Mouse (Mus musculus) neutrophil, adult 5-6 weeks (primary cell): ENCODE measurements around the gene Gm20518. TPM values are rescaled to one million over a fixed set of nuclear protein-coding genes. Genes with fewer than 3 reads are reported as not detected.

Experiments
- ATAC-seq: fragments of 151-379, 151-347 bp; 2 replicates; pipeline ENCODE4 v1.8.0; 2017; ENCODE audit warnings: mild to moderate bottlenecking, moderate TSS enrichment; ENCODE audit not compliant: insufficient number of reproducible peaks, poor library complexity, low FRiP score, severe bottlenecking; ENCODE audit errors: extremely low read depth
- total RNA-seq: library from RNA; stranded (forward); fragments of 200-1000 nt; gene quantifications from 2 replicates; pipeline ENCODE4 v1.2.3, GENCODE M21; 2017

Gm20518 gene
- total RNA-seq, 1 experiment from 2014 or later: 2.8 TPM

DNA sequence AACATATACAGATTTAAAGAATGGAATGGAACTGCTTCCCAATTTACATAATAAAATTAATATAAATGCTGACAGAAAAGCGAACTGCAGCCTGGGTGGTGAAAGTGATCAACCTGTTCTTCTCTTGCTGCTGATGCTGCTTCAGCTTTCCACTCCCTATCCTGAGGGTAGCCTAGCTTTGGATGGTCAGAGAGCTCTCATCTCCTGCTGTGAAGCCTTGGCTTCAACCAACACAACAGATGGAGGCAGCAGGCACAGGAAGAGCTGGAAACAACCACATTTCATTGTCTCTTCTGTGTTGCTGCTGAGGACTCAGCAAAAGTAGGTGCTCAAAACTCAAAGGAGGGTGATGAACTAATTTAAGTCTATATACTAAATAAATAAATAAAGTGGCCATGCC is 39.6 kb downstream of the Gm20518 start:
- ATAC-seq: no peak

DNA sequence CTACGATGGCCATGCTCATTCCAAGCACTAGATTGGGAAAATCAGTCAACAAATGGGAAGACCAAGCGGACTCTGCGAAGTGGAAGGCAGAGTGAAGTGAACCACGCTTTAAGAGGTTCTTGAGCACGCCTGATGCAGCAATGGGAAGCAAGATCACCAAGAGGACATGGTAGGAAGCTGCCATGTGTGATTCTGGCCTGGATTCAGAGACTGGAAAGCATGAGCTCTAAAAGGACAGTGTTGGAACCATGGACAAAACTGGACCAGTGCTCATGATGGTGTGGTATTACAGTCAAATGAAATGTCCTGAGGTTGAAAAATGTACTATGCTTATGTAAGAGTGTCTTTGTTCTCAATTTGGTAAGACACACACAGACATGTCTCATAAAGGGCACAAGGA is 40.1 kb downstream of the Gm20518 start:
- no peak for ATAC-seq

DNA sequence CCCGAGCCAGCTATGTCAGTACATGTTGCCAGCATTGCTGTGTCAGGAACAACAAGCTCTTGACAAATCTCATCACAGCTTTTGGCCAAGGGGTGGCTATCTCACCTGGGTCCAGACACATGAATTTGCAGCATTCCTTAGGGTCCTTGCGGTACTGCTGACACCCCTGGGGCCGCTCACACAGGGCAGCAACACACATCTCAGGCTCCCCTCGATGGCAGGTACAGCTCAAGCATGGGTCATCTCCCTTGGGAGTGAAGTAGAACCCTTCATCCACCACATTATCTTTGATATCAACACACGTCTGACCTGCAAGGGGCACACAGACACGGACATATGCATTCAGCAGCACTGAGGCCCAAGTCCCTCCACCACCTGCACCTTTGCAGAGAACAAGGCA is 42.0 kb downstream of the Gm20518 start:
- no peak for ATAC-seq

DNA sequence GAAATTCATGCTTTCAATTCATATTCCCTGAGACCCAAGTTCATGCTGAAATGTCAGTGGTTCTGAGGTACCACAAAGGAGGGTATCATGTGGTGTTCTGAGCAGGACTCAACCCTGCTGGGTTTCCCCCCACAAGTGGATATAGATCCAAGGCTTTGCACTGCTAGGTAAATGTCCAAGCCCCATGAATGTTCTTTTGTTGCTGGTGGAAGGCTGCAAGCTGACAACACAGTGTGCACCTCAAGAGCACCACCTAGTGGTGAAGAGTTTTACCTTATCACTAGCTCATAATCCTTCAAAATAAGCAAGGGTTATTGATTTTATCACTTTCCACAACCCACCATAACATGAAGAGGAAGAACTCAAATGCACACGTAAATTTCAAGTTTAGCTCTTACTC is 42.5 kb downstream of the Gm20518 start:
- no peak for ATAC-seq

DNA sequence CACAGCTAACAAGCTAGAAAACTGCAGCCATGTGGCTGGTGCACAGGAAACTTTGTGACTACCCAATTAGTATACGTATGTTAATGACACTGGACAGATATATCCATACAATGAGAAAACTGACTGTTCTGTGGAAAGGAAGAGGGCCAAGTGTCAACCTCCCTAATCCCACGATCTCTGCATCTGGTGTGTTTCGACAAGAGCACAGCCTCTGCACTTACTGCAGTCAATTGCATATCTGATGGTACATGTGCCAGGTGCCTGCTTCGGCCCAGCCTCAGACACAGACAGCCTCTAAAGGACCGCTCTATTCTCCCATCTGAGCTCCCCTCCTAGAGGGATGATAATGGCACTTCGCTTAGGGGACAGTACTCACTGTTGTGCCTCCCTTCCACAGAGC is 43.0 kb downstream of the Gm20518 start:
- ATAC-seq: no peak

DNA sequence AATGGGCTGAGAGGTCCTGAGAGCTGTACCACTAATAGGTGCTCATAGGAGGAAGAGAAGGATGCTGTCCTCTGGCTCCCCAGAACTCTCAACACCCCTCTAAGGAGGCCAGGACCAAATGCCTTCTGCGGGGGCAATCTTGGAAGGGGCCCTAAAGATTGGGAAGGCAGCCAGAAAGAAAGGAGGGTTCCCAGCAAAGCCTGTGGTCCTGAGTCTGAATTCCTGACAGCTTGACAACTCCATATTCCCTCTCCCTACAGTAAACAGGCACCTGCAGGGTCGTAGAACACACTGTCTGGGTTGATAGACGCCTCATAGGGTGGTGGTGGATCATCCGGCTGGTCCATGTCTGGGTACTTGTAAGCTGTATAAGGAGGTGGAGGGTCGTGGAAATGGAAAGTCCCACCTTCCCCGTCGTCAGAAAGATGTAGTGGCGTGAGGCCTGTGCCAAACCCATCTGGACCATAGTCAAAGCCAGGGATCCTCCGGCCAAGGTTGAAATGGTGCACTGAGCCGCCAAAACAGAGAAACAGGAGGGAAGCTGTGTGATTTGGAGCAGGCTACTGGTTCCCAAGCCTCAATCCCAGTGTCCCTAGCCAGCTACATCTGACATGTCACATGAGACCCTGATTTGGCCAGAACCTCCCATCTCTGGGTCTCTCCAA is 47.6 kb downstream of the Gm20518 start:
- no peak for ATAC-seq

DNA sequence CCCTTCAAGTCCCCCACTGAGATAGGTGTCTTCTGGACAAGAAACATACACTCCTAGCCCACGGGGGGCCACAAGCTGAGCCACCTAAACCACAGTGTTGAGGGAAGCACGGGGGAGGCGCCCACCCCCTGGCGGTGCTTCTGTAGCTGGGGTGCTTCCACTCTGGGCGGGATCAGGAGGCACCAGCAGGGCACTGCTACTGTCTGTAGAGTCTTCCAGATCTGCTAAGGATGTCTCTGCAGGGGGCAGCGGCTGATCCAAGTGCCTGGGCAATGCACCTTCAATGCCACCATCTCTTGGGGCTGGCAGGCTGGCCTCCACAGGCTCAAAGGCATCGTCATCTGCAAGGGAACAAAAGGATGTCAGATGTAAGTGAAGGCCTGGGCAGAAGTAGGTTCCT is 49.0 kb downstream of the Gm20518 start:
- ATAC-seq: no peak

DNA sequence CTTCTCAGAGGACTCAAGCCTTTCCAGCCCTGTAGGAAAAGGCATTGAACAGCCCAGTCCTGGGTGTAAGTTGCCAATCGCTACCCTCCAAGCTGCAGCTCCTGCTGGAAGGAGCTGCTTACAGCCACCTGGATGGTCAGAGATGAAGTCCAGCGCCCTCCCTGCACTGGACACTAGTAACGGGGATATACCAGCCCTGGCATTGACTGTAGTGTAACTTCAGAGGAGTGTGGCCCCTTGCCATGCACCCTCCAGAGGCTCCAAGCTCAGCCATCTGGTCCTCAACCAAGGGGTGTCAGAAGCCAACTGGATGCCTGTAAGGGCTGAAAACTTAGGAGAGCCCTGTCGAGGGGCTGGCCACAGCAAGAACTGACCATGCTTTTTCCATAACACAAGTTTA is 51.5 kb downstream of the Gm20518 start:
- no peak for ATAC-seq

DNA sequence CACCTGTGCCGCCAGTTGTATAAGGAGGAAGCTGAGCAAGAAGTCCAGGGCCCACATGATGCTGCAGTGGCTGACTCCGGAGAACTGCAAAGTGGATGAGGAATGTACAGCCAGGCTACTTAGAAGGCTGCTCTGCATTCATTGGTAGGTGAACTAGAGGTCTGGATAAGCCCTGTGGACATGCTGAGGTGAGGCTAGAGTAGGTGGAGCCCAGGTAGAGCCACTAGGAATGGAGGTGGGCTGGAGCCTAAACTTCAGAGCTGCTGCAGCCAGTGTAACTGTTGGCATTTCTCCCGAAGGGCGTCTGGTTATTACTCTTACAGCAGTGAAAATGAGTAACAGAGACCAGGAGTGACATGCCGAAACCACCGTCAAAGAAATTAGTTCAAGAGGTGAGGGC is 53.4 kb downstream of the Gm20518 start, which contains the start of gene Car15:
TSS of gene Car15 (minus strand) at position 314 of the 400 bp plus-strand sequence.
- no peak for ATAC-seq

DNA sequence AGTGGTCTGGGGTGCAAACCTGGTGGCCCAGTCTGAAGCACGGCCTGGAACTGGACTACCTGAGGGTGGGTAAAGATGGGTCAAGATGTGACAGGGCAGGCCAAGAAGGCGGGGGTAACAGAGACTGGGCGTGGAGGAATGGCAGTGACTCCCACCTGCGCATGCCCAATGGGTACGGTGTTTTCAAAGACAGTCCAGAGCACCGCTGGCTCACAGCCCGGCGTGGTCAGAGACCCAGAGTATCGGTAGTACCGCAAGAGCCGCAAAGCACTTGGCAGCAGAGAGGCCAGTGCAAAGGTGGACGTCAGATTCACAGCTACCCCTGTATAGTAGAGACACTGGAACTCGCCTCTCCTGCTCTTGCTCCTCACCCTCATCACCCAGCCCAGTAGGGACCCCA is 56.0 kb downstream of the Gm20518 start:
- ATAC-seq: no peak

DNA sequence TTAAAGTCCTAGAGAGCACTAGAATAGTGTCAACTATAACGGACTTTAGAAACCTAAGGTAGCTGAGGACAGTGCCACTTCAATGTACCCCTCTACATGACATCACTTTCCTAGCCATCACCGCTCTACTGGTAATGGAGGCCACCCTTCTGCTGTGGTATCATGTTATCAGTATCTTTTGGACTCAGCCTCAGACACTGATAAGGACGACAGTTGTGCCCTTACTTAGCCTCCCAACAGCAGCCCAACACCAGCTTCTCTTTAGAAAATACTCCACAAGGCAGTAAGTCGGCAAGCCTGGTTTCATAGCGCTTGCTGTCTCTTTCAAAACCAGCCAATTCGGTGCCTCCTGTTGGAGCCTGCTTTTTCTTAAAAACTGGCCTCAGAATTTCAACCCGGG is 56.9 kb downstream of the Gm20518 start:
- no peak for ATAC-seq

DNA sequence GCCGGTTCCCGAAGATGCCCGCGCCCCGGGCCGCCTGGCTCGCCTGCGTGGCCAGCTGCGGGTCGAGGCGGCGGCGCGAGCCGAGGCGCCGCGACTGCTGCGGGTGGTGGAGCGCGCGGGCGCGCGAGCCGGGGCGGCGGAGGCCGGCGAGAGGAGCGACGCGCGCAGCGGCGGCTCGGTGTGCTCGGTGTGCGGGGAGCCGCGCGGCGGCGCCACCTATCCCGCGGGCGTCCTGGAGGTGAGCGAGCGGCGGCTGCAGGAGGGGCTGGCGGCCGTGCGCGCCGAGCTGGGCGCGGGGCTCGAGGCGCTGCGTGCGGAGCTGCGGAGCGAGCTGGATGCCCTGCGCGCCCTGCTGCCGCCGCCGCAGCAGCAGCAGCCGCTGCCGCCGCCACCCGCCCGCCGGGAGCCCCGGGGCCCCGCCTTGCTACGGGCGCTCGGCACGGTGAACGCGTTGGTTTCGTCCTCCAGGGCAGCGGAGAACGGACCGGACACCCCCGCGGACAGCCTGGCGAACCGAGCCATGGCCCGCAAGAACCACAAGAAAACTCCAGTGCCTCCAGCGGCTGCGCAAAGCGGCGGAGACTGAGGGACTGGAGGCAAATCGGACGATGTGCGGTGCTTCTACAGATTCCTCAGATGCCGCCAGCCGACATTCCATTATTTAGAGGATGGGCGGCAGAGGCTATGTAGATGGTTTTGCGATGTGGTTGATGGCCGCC is 57.6 kb downstream of the Gm20518 start:
- no peak for ATAC-seq

DNA sequence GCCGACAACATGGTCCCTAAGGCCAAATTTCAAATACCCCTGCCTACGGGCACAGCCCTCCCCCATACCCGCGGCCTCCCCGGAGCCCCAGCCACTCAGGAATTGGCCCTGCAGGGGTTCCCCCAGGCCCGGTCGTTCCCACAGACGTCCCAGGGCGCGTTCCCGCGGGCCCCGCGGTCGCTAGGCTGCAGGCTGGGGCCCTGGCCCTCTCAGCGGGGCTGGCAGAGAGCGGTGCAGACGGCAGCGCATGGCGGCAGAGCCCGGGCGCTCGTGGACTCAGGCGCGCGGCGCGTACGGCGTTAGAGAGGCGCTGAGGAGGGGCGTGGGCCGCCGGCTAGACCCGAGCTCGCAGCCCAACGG is 58.2 kb downstream of the Gm20518 start:
- ATAC-seq: no peak

DNA sequence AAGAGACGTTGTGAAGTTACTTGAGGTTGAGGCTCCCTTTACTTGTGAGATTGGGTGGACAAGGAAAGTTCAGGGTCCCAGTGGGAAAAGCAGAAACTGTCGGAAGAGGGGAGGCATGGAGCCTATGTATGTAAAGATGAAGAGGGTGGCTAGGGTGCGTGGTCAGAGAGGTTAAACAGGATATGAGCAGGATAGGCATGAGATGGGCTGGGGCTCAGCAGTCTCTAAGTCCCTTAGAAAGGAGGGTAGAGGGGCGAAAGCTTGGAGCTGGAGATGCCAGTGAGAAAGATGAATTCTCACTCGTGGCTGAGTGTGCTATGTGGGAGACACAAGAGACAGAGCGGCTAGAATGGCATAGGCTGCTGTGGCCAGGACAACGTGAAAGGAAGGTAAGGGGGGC is 58.6 kb downstream of the Gm20518 start, which contains the start of gene B830017H08Rik:
TSS of gene B830017H08Rik (plus strand) at position 301 of the 400 bp plus-strand sequence.
- ATAC-seq: no peak

DNA sequence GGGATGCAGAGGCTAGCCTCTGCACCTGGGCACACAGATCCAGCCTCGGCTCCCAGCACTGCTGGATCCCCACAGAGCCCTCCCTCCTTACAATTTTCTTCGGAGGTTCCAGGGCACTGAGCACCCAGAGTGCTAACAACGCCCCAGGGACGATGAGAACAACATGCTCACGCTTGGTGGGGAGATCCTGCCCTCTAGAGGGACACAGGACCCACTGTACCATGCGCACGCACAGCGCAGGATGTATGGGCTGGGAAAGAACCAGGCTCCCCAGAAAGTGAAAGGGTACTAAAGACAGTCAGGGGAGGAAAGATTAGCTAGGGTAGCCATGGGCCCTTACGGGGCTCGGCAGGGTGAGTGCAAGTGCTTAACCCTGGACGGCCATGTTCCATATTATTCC is 59.7 kb downstream of the Gm20518 start:
- ATAC-seq: no peak

DNA sequence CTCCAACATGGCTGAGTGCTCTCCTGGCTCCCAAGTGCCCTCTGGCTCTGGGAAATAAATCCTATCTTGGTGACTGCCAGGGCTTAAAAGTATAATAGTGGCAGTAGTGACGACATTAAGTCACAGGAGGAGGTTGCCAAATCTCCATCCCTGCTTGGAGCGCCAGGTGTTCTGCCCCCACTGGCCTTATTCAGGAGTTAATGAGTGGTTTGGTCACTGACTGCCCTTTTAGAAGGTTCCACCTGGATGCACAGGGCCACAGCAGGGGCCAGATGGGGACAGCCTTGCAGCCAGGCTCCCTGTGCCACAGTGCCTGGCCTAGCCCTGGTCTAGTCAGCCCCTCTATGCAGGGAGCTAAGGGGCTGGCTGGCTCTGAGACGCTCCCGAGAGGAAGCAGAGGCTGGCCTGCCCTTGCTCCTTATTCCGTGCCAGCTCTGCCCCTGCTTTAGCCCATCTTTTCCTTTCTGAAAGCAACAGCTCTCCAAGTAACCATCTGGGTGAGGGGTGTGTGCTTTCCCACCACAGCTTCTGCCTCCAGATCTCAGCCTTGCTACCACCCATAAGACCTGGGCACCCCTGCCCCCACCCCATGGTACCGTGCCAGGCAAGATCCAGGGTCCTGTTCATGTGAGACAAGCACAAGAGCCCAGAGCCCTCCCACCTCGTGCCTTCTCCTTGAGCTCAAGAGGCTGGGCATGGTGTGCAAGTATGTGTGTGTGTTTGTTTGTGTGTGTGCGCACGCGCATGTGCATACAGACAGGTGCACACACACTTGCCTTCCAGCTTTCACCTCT is 60.9 kb downstream of the Gm20518 start:
- no peak for ATAC-seq

DNA sequence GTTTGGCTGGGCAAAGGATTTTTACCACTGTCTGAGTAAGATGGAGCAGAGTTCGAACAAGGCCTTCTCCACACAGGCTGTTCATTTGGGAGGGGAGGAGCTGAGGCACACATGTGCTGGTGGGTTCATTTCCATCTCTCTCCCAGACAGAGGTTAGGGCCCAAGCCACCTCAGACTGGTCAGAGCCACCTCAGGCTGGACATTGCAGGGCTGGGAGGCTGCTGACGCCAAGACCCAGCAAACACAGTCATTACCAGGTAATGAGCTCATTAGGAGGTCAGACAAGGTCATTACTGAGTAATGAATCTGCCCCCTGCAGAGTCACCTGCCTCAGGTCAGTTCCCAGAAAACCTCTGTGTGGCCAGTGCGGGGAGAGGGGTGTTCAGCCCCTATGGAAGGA is 62.6 kb downstream of the Gm20518 start:
- ATAC-seq: no peak

DNA sequence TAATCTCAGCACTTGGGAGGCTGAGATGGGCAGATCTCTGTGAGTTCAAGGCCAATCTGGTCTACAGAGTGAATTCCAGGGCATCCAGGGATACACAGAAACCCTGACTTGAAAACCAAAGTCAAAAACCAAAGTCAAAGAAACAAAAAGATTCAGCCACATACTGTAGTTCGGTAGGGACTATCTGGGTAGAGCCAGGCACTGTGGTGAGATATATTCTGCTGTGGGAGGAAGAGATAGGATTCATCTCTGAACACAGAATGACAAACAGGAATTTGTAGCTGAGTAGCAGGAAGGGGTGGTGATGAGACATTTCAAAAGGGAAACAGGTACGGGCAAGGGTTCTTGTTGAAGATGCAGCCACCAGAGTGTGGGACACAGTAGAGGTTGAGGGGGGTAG is 63.2 kb downstream of the Gm20518 start:
- no peak for ATAC-seq

DNA sequence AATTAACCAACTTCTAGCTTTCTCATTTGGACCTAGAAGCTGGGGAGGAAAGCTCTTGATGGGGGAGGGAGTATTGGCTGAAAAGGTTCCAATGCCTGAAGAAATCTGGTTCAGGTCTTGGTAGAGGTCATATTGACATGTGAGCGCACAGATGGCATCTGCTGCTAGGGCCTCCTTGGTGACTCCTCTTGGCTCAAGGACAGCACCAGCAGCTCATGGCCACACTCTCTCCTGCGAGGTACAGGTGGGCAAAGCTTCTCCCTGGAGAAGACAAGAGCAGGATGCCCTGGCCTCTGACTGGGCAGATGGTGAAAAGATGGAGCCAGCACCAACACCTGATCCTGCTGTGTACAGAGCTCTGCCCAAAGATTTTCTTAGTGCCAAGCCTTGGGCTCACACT is 65.0 kb downstream of the Gm20518 start:
- ATAC-seq: no peak

DNA sequence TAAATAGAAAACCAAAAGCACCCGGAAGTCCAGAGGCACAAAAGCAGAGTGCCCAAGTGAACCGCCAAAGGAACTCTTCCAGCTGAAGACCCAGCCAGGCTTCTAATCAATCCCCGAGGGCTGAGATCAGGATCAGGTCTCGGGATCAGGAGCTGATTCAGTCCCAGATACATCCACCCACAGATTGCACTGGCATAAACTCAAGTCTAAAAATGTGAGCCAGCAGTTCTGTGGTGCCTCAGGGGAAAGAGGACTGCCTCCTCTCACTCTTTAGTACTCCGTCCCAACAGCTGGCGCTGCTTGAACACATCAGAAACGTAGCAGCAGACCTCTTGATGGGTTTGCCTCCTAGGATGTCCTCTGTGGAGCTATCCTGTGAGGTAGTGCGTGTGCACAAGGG is 74.9 kb downstream of the Gm20518 start:
- no peak for ATAC-seq
